Mouse (Mus musculus) effector memory CD4-positive, alpha-beta T cell, adult 7 months (primary cell): ENCODE results near the gene Tardbp. TPM values are rescaled to one million over a fixed set of nuclear protein-coding genes. Genes with fewer than 3 reads are reported as not detected.

Source experiments
- polyA plus RNA-seq: library from polyadenylated mRNA; unstranded; fragments of 100-300 nt; shearing (Covaris generic); gene quantifications from one replicate; pipeline ENCODE4 v1.2.1, GENCODE M21; 2017

Gene Tardbp
- polyA plus RNA-seq: 230 TPM

DNA sequence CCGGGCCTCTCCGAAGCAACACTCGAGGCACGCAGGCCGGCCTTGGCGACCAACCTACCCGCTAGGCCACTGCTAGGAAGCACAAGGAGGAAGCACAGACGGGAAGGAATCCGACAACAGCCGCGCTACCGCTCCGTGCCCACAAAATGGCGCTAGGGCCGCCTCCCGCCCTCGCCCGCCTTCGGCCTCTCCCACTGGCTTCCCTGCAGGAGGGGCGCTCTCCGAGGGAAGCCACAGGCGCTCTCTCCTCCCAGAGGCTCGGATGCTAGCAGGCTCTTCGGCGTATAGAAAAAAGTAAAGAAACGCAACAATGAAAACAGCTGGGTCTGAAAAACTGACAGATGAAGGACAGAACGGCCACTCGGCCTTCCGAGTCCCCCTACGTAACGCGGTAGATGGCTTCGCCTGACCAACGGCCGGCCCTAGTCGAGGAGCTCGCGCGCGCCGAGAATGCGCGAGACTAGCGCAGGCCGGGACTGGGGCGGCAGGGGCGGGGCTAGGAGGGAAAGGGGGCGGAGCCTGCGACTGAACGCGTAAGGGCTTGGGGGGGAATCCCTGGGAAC is at the start of gene Tardbp:
Gene Tardbp (minus strand): TSS at position 397 of the 563 bp plus-strand sequence.

DNA sequence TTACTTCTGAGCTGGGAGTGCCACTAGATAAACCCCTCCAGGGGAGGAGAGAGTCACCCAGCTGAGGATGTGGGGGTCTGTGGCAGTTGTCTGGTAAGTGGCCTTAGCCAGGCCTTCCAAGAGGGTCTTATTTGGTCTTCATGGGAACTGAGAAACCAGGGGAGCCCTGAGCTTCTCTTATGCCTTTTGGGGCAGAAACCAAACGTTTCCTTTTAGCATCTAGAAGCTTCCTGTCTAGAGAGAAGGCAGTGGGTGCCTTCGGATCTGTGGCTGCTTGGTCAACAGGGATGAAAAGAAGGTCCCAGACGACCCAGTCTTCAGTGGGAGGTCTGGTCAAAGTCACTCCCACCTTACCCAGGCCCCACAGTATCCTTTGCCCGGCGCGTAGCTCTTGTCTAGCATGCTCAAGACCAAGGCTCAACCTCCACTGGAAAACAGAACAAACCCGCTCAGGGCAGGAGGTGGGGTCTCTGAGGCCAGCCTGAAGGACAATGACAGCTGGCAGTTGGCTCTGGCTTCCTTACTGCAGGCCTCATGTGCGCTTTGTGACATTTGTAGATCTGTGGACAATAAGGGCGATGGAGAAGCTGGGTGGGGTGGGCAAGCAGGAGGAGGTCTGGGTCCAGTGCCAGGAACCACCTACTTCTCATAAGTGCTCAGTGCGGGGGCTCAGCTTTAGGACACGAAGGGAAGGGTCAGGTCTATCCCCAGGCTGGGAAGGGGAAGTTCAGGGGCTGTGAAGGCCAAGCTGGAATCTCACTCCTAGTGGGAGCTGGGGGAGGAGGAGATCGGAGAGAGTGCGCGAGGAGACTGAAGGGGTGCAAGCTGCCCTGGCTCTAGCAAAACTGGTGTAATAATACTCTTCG is 16.7 kb upstream of the Tardbp start, which contains the start of gene Gm572:
Gene Gm572 (plus strand): TSS at position 27 of the 866 bp plus-strand sequence.

DNA sequence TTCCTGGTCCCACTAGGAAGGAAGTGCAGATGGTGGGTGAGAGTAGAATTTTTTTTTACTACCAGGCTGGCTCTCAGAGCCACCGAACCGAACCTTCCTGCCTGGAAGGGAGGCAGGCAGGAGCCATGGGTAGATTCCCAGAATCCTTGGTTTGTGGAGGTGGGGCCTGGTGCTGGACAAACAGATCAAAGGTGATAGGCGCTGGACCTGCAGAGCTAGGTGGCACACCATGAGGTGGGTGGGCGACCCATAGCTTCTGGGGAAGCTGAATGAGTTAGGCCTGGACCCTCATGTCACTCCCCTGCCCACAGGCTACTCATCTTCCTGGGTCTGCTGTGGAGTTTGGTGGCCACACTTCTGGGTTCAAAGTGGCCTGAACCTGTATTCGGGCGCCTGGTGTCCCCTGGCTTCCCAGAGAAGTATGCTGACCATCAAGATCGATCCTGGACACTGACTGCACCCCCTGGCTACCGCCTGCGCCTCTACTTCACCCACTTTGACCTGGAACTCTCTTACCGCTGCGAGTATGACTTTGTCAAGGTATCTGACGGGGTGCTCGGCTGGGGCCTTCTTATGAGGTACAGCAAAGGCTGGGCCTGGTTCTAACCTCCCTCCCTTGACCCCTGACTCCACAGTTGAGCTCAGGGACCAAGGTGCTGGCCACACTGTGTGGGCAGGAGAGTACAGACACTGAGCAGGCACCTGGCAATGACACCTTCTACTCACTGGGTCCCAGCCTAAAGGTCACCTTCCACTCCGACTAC is 24.3 kb downstream of the Tardbp start, which contains the start of gene Masp2:
Gene Masp2 (plus strand): TSS at position 198 of the 764 bp plus-strand sequence.

DNA sequence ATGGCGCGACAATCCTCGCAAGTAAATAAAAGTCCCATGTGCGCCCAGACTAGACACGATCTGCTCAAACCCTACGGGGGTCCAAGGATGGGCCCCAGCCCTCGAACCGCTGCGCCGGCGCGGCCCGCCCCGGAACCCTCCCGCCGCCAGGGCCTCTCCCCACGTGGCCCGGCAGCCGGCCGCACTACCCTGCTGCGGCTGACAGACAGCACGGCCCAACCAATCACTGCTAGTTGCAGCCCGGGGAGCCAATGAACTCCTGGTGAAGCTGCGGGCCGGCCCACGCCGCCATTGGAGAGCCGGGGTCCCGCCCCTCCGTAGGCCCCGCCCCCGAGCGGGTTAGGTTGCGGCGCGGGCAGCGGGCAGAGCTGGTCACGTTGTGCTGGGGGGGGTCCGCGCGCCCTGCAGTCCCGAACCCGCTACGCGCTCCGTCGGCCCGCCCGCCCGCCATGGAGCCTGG is 35.6 kb downstream of the Tardbp start, which contains the start of gene Srm:
Gene Srm (plus strand): TSS at position 333 of the 460 bp plus-strand sequence.

Other genes with a start within 250 kb of the Tardbp start
- gene Ubiad1, start 182.2 kb downstream of the Tardbp start, polyA plus RNA-seq: 6.9 TPM
- gene Mtor, start 178.4 kb downstream of the Tardbp start, polyA plus RNA-seq: 14.6 TPM
- gene Angptl7, start 126.6 kb downstream of the Tardbp start, polyA plus RNA-seq: 0.35 TPM
- gene Exosc10, start 68.6 kb downstream of the Tardbp start, polyA plus RNA-seq: 91.6 TPM
- 27.3 TPM for gene Srm, start 35.5 kb downstream of the Tardbp start, polyA plus RNA-seq
- not detected for gene Masp2, start 24.5 kb downstream of the Tardbp start, polyA plus RNA-seq
- not detected for gene Gm572, start 16.3 kb upstream of the Tardbp start, polyA plus RNA-seq
- 11.1 TPM for gene Casz1, start 177.4 kb upstream of the Tardbp start, polyA plus RNA-seq